Mouse (Mus musculus) retina, postnatal 7 days (tissue): Measurements from ENCODE around the gene Gm20532.

ENCODE experiments used
- DNase-seq: peaks from one replicate; pipeline ENCODE4 v3.0.0-alpha.2; 2012; ENCODE audit warnings: low read depth, low spot score

Gene Gm20532

DNA sequence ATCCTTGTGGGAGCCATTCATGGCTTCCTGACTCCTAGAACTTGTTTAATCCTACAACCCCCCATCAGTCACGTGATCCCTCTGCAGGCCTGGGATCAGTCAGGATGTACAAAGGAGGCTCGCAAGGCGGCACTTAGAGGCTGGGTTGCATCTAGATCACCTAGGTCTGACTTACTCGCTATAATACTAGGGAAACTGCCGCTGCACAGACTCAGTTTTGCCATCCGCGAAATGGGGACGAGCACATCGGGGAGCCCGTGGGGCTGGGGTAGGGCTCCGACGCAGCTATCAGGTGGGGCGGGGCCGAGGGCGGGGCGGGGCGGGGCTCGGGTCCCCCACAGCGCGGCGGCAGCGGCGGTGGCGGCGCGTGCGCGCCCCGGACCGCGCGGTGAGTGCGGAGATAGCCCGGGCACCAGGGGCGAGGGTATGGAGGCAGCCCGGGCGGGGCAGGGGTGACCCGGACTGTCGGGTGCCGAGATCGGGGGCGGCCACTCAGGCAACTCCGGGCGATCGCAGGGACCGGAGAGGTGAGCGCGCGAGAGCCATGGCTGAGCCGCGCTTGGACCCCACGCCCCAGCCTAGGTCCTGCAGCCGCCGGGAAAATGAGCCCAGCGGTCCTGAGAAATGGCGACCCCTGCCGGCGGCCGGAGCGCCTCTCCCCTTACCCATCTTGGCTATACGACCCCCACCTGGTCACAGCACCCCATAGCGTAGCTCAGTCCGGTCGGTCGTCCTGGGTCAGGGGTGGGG is at the start of gene Gm20532:
TSS of gene Gm20532 (plus strand) at position 346 of the 750 bp plus-strand sequence.
- DNase-seq = no peak

DNA sequence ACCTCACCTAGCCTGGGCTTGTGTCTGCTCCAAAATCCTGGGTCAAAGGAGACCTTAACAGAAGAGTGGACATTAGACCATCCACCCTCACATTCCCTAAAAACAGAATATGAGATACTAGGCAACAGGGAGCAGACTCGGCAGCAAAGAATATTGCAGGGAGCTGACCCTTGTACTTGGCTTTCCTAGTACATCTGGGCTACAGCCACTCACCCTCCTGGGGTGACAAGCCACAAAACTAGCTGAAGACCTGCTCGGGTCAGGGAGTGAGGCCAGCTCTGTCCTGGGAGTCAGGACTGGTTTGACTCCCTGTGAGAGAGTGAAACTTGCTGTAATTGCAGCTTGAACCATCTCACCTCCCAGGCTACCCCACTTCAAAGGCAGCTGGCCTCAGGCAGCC is 46.9 kb upstream of the Gm20532 start:
- no peak for DNase-seq

DNA sequence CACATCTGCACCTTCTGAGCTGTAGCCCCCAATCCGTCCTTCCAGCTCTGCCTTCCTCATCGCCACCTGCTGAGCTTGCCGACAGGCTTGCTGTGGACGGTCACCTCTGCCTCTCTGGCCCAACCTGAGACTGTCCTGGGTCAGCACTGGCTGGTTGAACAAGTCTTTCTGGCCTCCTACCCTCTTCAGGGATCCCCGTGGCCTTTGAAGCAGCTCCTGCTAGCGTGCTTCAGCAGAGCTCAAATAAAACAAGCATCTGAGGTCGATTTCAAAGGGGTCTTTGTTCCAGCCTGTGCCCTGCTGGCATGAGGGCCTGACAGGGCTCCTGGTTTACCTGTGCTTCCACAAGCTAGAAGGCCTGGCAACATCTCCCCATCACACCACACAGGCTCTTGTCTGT is 45.7 kb upstream of the Gm20532 start:
- no peak for DNase-seq

DNA sequence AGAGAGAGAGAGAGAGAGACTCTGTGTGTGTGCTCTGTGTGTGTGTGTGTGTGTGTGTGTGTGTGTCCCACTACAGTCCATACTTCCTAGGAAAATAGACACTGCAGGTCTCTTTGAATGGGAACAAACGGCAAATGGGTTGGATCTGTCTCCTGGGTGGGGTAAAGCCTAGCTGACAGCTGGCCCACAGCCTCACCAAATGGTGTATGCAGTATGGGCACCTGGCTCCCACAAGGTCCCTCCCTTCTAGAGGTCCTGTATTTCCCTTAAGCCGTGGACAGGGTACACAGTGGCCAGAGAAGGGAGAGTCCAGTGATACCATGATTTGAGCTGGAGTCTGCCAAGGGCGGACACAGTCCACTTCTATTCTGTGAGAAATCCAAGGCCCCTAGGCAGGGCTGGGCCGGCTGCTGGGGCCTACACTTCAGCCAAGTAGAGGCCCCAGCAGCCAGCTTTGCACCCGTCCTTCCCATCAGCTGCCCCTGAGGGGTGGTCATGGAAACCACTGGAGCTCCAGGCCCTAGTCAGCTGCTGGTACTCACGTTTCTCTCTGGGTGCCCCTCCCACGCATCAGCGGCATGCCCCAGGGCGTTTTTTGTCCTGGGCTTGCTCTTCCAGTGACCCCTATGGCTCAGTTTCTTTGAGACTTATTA is 45.1 kb upstream of the Gm20532 start:
- DNase-seq = no peak

DNA sequence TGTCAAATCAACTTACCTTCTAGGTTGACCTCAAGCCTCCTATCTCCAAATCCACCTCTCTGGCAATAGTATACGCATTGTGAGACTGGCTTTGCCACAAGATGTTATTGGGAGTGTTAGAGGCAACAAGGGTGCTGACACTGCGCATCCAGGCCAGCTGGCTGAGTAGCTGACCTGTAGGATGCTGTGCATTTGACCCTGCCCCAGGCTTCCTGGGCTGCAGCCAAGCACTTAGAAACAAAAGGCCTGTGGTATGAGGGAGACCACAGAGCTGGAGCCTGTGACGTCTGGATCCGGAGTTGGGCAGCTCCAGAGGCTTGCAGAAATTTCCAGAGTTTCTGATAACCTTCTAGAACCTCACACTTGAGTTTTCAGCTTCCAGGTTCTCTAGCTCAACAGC is 43.3 kb upstream of the Gm20532 start:
- DNase-seq = no peak

DNA sequence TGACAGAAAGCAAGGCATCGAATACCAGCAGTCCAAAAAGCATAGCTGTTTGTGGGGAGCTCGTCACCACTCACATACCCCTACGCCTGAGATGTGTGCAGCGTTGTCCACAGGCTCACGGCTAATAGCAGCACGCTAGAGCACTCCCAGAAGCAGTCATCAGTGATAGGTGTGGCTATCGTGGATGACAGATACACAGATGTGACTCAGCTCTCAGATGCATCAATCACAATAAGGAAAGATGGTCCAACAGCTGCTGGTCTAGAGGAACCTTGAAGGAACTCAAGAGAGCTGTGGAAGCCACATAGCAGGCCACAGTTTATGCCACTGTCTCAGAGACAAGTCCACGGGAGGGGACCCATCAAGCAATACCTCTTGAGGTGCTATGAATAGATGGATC is 42.7 kb upstream of the Gm20532 start:
- no peak for DNase-seq

DNA sequence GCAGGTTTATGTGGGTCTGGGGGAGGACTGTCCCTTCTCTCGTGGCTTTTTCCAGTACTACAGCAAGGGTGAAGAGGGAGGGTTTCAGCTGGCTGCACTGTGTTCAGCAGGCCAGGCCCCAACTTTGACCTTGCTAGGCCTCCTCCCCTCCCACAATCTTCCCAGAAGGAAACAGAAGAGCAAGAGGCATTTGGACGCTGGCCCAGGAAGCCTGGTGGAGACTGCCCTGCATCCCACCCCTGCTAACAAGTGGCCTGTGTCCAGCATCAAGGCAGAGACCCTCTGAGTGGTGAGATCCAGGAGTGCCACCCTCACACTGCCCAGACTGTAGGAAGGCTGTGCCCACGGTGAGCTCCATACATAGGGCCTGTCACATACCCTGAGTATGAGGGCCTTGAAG is 42.2 kb upstream of the Gm20532 start:
- DNase-seq = no peak

DNA sequence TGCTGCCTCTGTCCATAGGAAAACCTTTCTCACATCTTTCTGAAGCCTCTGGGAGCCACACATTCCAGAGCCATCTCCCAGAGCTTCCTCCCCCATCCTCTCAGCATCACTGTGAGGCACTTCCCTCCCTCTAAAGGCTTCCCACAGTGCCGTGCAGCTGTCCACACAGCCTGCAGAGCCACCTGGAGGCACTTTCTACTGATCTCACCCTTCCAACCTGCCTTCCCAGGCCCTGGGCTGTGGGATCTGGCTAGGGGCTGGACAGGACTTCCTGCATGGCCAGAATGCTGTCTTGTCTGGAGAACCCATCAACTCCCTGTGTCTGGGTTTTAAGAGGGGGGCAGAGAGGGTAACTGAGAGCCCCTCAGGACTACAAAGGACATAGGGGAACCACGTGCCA is 39.0 kb upstream of the Gm20532 start:
- DNase-seq = no peak

DNA sequence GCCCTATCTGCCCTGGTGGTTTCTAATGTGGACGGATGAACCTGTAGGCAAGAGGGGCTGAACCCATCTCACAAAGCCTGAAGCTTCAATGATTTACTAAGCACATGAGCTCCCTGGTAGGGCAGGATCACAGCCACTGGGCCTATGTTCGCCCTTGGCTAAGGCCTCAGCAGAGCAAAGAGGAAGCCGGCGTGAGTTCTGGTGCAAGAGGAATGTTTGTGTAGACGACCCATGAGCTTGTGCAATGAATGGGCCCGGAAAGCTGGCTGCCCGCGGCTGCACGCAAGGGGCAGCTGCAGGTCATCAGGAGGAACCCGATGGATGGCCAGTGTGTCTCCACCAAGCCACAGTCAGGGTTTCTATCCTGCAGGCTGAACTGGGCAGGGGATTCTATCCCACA is 36.6 kb upstream of the Gm20532 start:
- DNase-seq = no peak

DNA sequence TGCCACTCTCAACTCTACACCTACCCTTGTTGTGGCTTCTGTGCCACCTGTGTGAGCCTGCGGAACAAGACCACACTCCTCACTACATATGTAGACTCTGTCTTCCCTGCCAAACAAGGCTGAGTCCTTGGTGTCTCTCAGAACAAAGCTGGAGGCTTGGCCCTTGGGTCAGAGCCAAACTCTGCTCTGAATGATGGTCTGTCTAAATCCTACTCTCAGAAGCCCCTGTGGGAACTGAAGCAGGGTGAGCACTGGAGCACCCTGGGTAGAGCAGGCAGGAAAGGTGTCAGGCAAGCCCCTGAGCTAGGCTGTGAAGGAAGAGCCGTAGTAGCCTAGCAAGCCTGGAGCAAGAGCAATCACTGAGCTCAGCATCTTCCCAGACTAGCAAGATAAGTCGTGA is 36.2 kb upstream of the Gm20532 start:
- DNase-seq = no peak

DNA sequence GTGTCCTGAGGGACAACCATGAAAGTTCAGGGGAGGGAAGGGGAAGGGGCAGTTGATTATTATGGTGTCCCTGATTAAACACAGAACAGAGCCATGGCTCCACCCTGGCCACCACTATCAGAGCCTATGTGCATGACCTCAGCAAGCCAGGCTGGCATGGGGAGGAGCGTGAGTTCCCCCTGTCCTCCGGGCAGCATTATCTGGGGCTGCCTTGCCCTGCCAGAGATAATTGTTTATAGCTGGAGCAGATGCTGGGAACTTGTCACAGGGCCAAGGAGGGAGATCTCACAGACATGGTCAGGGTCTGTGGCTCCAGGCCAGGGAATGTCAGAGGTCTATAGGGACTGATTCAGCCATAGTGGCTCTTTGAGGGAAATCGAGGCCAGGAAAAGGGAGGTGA is 35.7 kb upstream of the Gm20532 start:
- DNase-seq = no peak

DNA sequence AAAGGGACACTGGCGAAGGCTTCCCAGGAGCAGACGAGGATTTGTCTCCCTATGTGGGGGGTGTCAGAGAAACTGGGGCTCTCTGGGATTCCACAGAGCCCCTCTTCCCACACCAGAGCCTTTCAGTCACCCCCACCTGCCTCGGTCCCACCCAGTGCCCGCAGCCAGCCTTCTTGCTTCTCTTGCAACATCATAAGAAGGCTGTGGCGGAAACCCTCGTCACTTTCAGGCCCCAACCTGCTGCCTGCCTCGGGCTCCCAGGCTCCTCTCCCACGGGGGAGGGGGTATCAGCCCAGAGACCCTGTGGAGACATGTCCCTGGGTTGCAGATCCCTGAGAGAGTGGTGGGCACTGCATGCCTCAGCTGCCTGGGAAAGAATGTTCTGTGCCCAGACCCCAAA is 35.0 kb upstream of the Gm20532 start:
- DNase-seq = no peak

DNA sequence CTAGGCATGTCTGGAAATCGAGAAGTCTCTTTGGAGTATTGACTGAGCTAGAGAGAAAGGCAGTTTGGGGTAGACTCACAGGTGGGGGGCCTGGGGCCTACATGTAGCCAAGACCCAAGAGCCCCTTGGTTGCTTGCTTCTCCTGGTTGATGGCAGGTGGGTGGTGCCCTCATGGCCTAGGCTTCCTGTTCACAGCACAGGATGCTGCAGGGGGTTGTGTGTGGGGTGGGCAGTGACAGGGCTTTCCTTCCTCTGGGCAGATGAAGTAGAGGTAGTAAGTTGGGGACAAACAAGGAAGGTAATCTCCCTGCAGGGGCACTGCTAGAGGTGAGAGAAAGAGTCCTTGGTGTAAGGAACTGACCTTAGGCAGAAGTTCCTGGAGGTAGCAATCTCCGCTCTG is 34.4 kb upstream of the Gm20532 start:
- no peak for DNase-seq

DNA sequence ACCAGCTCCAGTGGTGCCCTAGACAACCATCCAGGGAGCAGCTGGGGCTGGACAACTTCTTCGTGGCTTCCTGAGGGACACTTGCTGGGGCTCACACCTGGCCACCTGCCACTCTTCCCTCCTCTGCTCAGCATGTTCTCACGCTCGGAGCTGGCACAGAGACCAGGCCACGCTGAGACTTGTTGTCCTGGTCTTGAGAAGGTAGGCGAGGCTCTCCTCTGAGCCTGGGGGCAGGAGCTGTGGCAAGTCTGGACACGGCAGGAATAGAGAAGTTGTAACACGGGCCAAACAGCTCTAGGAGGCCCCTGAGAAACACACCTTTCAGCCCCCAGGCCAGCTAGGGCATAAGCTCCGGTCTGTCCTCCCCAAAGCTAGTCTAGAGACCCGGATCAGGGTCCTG is 32.5 kb upstream of the Gm20532 start:
- DNase-seq = no peak

DNA sequence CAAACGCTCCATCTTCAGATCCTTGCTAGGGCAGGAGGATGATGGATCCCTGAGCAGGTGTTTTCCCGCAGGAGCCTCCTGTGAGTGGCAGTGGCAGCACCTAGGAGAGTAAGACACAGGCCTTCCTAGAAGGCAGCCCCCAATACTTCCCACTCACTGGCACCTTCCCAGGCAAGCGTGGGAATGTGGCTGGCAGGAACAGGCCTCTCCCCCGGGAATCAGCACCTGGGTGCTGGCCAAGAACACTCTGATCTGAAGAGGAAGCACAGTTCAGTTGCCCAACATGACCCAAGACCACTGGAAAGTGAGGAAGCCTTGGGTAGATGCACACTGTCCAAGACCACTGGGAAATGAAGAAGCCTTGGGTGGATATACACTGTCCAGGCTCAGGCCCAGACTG is 31.4 kb upstream of the Gm20532 start:
- no peak for DNase-seq

DNA sequence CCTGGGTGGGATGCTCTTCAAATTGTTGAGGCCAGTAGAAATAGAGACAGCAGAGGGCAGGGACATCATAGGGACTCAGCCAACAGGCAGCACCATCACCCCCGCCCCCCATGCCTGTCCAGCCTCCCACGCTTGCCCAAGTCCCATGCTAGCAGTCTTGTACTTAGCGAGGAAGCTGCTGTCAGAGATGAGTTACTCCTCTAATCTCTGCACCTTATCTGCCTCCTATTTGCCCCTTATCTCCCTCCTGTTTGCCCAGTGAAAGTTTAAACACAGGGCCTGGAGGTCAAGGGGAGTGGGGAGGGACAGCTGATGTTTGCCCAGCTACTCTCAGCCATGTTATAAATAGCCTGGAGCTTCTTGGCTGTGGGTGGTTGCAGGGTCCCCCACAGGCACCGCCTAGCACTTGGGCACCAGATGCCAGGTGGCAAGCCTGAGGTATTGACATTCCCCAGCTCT is 29.9 kb upstream of the Gm20532 start:
- DNase-seq = no peak

DNA sequence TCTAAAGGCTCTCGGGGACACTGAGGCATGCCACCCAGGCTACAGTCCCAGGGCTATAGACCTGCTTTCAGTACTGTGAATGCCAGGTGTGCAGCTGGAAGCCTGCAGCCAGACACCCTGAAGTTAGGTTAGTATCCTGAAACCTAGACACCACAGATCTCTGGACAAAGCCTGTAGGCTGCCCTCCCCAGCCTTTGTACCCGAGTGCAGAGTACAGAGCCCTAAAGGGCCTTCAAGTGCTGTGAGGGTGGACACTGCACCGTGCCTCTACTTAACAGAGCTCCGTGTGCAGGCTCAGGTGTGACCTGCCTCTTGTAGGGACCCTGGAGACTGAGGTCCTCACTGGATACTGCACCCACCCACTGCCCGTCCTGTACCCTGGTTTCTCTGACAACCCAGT is 25.9 kb upstream of the Gm20532 start:
- no peak for DNase-seq

DNA sequence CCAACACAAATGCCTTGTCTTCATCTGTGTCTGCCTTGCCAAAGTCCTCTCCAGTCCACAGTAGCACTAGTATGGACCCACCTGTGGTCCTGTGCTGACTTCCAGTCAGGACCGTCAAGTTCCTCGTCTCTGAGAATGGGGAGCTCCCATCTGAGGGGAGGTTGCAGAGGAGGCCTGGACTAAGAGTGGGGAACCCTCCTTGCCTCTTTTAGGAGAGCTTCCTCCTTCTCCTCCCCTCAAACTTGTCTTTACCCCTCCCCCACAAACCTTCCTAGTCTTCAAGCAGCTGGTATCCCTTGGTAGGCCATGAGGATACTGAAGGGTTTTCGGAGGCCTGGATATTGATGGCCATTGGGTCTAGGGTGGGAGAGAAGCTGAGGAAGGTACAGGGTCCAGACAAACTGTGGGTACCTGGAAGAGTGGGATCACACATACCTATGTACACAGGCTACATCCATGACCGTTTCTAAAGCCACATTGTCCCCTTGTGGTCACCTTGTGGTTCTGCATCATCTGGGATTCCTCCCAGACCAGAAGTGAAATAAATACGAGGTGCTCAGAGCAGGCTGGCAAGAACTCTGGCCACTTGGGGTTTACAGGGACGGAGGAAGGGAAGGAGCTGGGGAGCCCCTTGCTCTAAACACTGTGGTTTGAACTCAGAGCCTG is 25.0 kb upstream of the Gm20532 start:
- peak; percentile 55 for DNase-seq

DNA sequence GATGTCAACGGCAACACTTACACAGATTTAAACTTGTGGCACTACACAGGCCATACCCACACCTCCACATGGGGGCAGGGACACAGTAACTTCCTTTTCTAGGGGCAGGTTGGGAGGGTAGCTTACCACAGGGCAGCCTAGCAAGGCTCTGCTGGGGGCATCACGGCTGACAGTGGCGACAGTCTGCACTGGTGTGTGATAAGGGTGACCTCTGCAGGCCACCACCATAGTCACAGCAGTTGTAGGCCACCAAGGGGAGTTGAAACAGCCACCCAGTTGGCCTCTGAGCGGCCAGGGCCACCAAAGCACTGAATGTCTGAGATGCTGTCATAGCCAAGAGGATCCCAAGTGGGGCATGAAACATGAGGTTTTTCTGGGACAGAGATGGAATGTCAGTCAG is 20.2 kb upstream of the Gm20532 start:
- peak; percentile 46 for DNase-seq

DNA sequence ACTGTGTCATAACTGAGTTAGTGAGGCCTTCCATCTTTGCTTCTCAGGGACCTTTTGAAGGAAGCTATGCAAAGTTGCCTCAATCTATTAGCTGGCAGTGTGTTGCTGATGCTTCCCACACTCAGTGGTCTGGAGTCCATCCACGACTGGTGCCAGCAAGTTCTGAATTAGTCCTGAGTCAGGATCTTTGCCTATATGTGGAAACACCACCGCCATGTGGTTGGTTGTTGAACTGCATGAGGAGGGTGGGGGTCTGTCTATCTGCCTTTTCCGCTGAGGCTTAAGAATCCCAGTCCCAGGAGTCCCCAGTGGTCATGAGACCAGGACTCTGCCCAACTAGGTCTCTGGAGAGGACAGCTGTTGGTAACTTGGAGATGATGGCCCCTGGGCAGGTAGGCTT is 16.4 kb upstream of the Gm20532 start:
- no peak for DNase-seq

DNA sequence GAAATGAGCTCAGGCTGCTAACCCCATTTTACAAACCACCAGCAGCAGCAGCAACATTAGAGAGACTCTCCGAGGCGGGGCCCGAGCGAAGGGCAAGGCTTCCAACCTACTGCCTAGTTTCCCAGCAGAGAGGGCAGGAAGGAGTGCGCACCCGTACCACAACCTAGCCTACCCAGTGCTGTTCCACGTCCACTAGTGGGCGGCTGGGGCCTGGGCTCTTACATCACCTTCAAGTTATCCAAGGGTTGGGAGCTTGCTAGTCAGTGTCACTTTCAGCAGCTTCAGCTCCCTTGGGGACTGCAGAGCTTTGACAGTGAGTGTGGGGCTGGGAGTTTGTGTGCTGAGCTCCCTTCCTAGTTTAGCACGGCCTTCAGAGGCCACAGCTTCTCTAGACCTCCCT is 15.0 kb upstream of the Gm20532 start:
- DNase-seq = no peak

DNA sequence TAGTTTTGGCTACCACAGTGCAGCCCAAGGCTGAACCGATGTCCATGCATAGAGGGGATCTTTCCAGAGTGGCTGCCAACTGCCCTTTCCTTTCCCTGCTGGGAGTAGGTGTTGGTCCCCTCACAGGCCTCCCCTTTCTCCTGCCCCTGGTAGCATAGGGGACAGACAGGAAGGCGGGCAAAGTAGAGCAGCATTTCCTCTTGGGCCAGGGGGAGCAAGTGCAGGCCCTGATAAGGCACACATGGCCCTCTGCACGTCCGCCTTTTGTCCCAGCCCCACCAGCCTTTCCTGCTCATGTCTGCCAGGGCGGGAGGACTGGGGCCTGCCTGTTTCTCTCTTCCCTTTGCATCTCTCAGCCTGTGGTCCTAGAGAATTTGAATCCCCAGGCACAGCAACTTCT is 14.6 kb upstream of the Gm20532 start:
- no peak for DNase-seq

DNA sequence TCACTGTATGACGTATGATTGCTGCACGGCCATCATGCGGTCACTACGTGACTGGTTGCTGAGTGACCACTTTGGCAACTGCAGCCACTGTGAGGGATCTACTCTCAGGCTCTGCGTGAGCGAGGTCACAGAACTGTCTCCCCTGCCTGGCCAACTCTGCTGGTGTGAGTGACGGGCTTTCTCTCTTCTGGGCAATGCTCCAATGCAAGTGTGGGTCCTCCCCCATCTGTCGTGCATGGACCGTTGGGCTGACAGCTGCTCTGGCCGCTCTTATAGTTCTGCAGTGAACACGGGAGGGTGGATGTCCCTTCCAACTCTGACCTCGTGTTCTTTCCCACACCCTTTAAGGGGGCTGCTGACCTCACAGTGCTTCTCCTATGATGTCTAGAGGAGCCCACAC is 13.0 kb upstream of the Gm20532 start:
- peak; percentile 55 for DNase-seq
